Mouse (Mus musculus) cortical plate, adult 2 months (tissue): Measurements from ENCODE around the gene Myl3.

Experiments
- CTCF ChIP-seq: fragments of 200-500 bp; IDR thresholded peaks from 2 replicates; pipeline ENCODE4 v1.5.1; 2011; ENCODE audit warnings: mild to moderate bottlenecking, control low read depth, low read length; ENCODE audit not compliant: insufficient read depth; ENCODE audit errors: extremely low read depth
- POLR2A ChIP-seq: fragments of 200-500 bp; IDR thresholded peaks from 2 replicates; pipeline ENCODE4 v1.6.1; 2011; ENCODE audit warnings: mild to moderate bottlenecking, low read length, control low read depth; ENCODE audit not compliant: insufficient read depth; ENCODE audit errors: extremely low read depth

GRCm38 (mm10) chr9:110712545-110712944, 29.1 kb upstream of the Myl3 start:
- no peak for TF ChIP-seq POLR2A
- no peak for TF ChIP-seq CTCF
